In the genomic region with DNA sequence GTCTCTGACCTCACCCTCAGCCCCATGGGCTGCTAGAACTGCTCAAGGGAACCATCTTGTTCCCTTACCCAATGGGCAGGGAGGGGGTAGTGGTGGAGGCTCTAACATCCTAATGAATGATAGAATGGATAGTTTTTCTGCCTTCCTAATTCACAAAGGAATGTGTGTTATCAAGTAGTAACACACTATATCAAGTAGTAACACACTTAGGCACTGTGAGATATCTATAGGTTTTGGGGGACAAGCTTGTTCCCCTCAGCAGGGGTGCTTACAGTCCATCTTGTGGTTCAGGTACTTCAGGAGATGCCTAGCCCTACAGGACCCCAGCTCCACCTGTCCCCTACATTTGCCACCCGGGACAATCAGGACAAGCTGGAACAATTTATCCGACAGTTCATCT, we compare ENCODE assay signal across 16 mouse cellular contexts. TPM values are rescaled to one million over a fixed set of nuclear protein-coding genes. Genes with fewer than 3 reads are reported as not detected.
DNase-seq lines count a peak whose midpoint lies in the region; ATAC-seq and TF ChIP-seq lines count a peak whose summit lies in the region.
"Had no signal": no experiment of that assay in that cellular context is flagged by ENCODE, and none has a peak within 500 bp of the region (broad histone marks: within the 10 kb centered on the region; RNA-seq: fewer than 3 reads in every experiment).

No protein-coding gene starts in this region.

- H3K27me3 ChIP-seq in liver, embryonic 12.5 days (replicated peaks) = peaks cover 5% of the 10 kb centered on the region; the same call in 1 of the 2 replicates
- no peaks in the 10 kb centered on the region for H3K27me3 ChIP-seq in liver, embryonic 13.5 days
- no peaks in the 10 kb centered on the region for H3K27me3 ChIP-seq in liver, embryonic 15.5 days
- H3K27me3 ChIP-seq in liver, postnatal 0 days (ENCODE audit: insufficient read depth, low read length) = no peaks in the 10 kb centered on the region
- H3K27me3 ChIP-seq: embryonic facial prominence, embryonic 12.5 days; forebrain, embryonic 13.5 days; forebrain, embryonic 15.5 days had no signal

- 88% methylated on average over 2 of the region's 2 CpGs for WGBS in liver, embryonic 12.5 days (ENCODE audit: insufficient replicate concordance)
- 82% methylated on average over 2 of the region's 2 CpGs for WGBS in liver, embryonic 13.5 days (ENCODE audit: insufficient replicate concordance)
- 75% methylated on average over 2 of the region's 2 CpGs for WGBS in liver, embryonic 15.5 days (ENCODE audit: insufficient replicate concordance)
- 88% methylated on average over 2 of the region's 2 CpGs for WGBS in liver, postnatal 0 days (ENCODE audit: insufficient replicate concordance)

- H3K9ac ChIP-seq in liver, embryonic 12.5 days = no peak overlapping the region
- peak overlapping the region; percentile 36; the same call in 1 of the 2 replicates for H3K9ac ChIP-seq in liver, embryonic 13.5 days
- no peak overlapping the region for H3K9ac ChIP-seq in liver, embryonic 15.5 days
- H3K9ac ChIP-seq in liver, postnatal 0 days (replicated peaks) = no peak overlapping the region
- H3K9ac ChIP-seq: embryonic facial prominence, embryonic 12.5 days; forebrain, embryonic 13.5 days; forebrain, embryonic 15.5 days; forebrain, postnatal 0 days had no signal

- no peak for DNase-seq in liver, embryonic 13.5 days
- no peak for DNase-seq in liver, postnatal 0 days
- DNase-seq in left cerebral cortex, postnatal 14 days (ENCODE audit: low spot score in 2 of 2) = no peak
- DNase-seq in embryo, embryonic 10.5 days (ENCODE audit: low spot score) = no peak
- DNase-seq in urinary bladder, postnatal 10 days (ENCODE audit: low spot score) = no peak
- DNase-seq: cerebellum, adult 11-12 months; cerebellum, adult 2 months; cerebellum, adult 9-10 months; forebrain, postnatal 0 days had no signal

- TF ChIP-seq CTCF in liver, postnatal 0 days (IDR thresholded peaks at IDR 0.05; ENCODE audit: low read depth) = no peak

- H3K36me3 ChIP-seq in liver, embryonic 12.5 days = peaks cover 45% of the 10 kb centered on the region
- peaks cover 32% of the 10 kb centered on the region for H3K36me3 ChIP-seq in liver, embryonic 13.5 days
- H3K36me3 ChIP-seq in liver, embryonic 15.5 days (replicated peaks) = peaks cover 35% of the 10 kb centered on the region
- peaks cover 16% of the 10 kb centered on the region for H3K36me3 ChIP-seq in liver, postnatal 0 days (replicated peaks; ENCODE audit: insufficient read depth, low read length)

- no peak for TF ChIP-seq EP300 in liver, postnatal 0 days (IDR thresholded peaks at IDR 0.05; ENCODE audit: low read depth)

- H3K4me1 ChIP-seq in liver, embryonic 12.5 days = peaks cover 27% of the 10 kb centered on the region
- peaks cover 37% of the 10 kb centered on the region for H3K4me1 ChIP-seq in liver, embryonic 13.5 days (replicated peaks)
- H3K4me1 ChIP-seq in liver, embryonic 15.5 days (replicated peaks) = peaks cover 32% of the 10 kb centered on the region
- peaks cover 2% of the 10 kb centered on the region; the same call in 1 of the 2 replicates for H3K4me1 ChIP-seq in liver, postnatal 0 days (ENCODE audit: insufficient read depth)
- H3K4me1 ChIP-seq: embryonic facial prominence, embryonic 10.5 days; embryonic facial prominence, embryonic 12.5 days; forebrain, embryonic 13.5 days; forebrain, embryonic 15.5 days had no signal

- H3K27ac ChIP-seq in liver, embryonic 12.5 days = 0 out of 2 replicates have a peak overlapping the region, but pooled peaks have one; percentile 37
- H3K27ac ChIP-seq in liver, embryonic 13.5 days = peak overlapping the region; percentile 21; the same call in 1 of the 2 replicates
- 0 out of 2 replicates have a peak overlapping the region, but pooled peaks have one; percentile 31 for H3K27ac ChIP-seq in liver, embryonic 15.5 days (replicated peaks)
- H3K27ac ChIP-seq in liver, postnatal 0 days (ENCODE audit: low read depth) = no peak overlapping the region
- H3K27ac ChIP-seq: embryonic facial prominence, embryonic 10.5 days; embryonic facial prominence, embryonic 12.5 days; forebrain, embryonic 13.5 days; forebrain, embryonic 15.5 days had no signal

- peak; percentile 55 for ATAC-seq in liver, embryonic 12.5 days
- ATAC-seq in liver, embryonic 13.5 days (ENCODE audit: low read depth) = peak; percentile 62
- peak; percentile 56 for ATAC-seq in liver, embryonic 15.5 days (ENCODE audit: insufficient read depth)
- ATAC-seq in liver, postnatal 0 days = peak; percentile 21; the same call in 1 of the 2 replicates
- ATAC-seq: forebrain, embryonic 13.5 days; forebrain, embryonic 15.5 days; forebrain, postnatal 0 days had no signal

- no peak overlapping the region for H3K4me3 ChIP-seq in liver, embryonic 12.5 days
- no peak overlapping the region for H3K4me3 ChIP-seq in liver, embryonic 13.5 days (replicated peaks)
- no peak overlapping the region for H3K4me3 ChIP-seq in liver, embryonic 15.5 days (replicated peaks)
- H3K4me3 ChIP-seq in liver, postnatal 0 days (ENCODE audit: low read depth, low read length) = no peak overlapping the region
- H3K4me3 ChIP-seq: embryonic facial prominence, embryonic 10.5 days; embryonic facial prominence, embryonic 12.5 days; forebrain, embryonic 13.5 days; forebrain, embryonic 15.5 days had no signal

- no peak overlapping the region for H3K4me2 ChIP-seq in liver, embryonic 12.5 days
- no peak overlapping the region for H3K4me2 ChIP-seq in liver, embryonic 13.5 days
- H3K4me2 ChIP-seq in liver, embryonic 15.5 days = no peak overlapping the region
- no peak overlapping the region for H3K4me2 ChIP-seq in liver, postnatal 0 days (ENCODE audit: low read depth, low read length)
- H3K4me2 ChIP-seq: embryonic facial prominence, embryonic 12.5 days; forebrain, embryonic 13.5 days; forebrain, embryonic 15.5 days had no signal

- no peaks in the 10 kb centered on the region for H3K9me3 ChIP-seq in liver, embryonic 12.5 days (replicated peaks)
- H3K9me3 ChIP-seq in liver, embryonic 13.5 days (replicated peaks) = no peaks in the 10 kb centered on the region
- no peaks in the 10 kb centered on the region for H3K9me3 ChIP-seq in liver, embryonic 15.5 days (replicated peaks)
- no peaks in the 10 kb centered on the region for H3K9me3 ChIP-seq in liver, postnatal 0 days (ENCODE audit: low read length)
- H3K9me3 ChIP-seq: embryonic facial prominence, embryonic 10.5 days; embryonic facial prominence, embryonic 12.5 days; forebrain, embryonic 13.5 days; forebrain, embryonic 15.5 days had no signal

- intact Hi-C loops in left cerebral cortex, postnatal 14 days (cut with DNase I) = no loop called here

RNA-seq across cellular contexts. Expression of a gene that starts 8.8 kb away (rescaled TPM):
- polyA plus RNA-seq in liver, embryonic 12.5 days (2016; fragmentation: Nextera tagmentation; extraction: Ambion mirVana) = 17.2 and 17.5 TPM in 2 replicates
- 14.3 and 15.5 TPM in 2 replicates for polyA plus RNA-seq in liver, embryonic 13.5 days (2015; fragmentation: Nextera tagmentation; extraction: Ambion mirVana)
- 14.0 and 15.4 TPM in 2 replicates for polyA plus RNA-seq in liver, embryonic 15.5 days (2015; fragmentation: Nextera tagmentation; extraction: Ambion mirVana)
- 14.7 and 16.9 TPM in 2 replicates for polyA plus RNA-seq in liver, postnatal 0 days (2015; fragmentation: Nextera tagmentation; extraction: Ambion mirVana)
- total RNA-seq in left cerebral cortex, postnatal 14 days (2021) = 10 to 100 TPM; 16.7 to 17.6 TPM

RNA-seq across cellular contexts. Expression of a gene that starts 10.6 kb away (rescaled TPM):
- 0.37 and 0.49 TPM in 2 replicates for polyA plus RNA-seq in liver, embryonic 12.5 days (2016; fragmentation: Nextera tagmentation; extraction: Ambion mirVana)
- 0.35 and 0.39 TPM in 2 replicates for polyA plus RNA-seq in liver, embryonic 13.5 days (2015; fragmentation: Nextera tagmentation; extraction: Ambion mirVana)
- polyA plus RNA-seq in liver, embryonic 15.5 days (2015; fragmentation: Nextera tagmentation; extraction: Ambion mirVana) = 0.35 and 0.63 TPM in 2 replicates
- 0.46 and 0.51 TPM in 2 replicates for polyA plus RNA-seq in liver, postnatal 0 days (2015; fragmentation: Nextera tagmentation; extraction: Ambion mirVana)
- total RNA-seq in left cerebral cortex, postnatal 14 days (2021) = under 1 TPM; 0.22 to 0.25 TPM
- total RNA-seq: forebrain, postnatal 0 days; MEL had no signal
- polyA plus RNA-seq: forebrain, embryonic 15.5 days had no signal
